Mouse (Mus musculus): ENCODE data around the gene Mafk.

GRCm38 (mm10) chr5:139803601-139804102, 12.3 kb downstream of the Mafk start:
- TF ChIP-seq CTCF (IDR thresholded peaks at IDR 0.05; ENCODE audit: low read depth, low read length): peak; percentile 72
- no peak for TF ChIP-seq EP300 (IDR thresholded peaks at IDR 0.05; ENCODE audit: insufficient read depth, low read depth, low read length)
- no peak for TF ChIP-seq POLR2A (IDR thresholded peaks at IDR 0.05; ENCODE audit: insufficient read depth, low read length)
